In the genomic region with DNA sequence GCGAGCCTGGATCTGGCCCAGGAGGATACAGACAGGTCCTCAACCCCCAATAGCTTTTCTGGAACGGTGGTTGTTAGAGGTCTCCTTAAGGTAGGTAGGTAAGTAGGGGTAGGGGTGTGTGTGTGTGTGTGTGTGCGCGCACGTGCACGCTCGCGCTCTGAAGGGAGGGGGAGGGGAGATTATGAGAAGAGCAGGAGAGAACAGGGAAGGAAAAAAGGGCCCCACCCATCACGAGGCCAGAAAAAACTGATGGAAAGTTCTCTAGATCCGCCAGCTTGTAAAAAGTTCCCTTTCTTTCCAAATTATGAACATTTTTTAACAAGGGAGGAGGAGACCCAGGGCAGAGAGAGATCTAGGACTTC, we compare ENCODE assay signal across 8 mouse cellular contexts. TPM values are rescaled to one million over a fixed set of nuclear protein-coding genes. Genes with fewer than 3 reads are reported as not detected.
DNase-seq lines count a peak whose midpoint lies in the region; ATAC-seq and TF ChIP-seq lines count a peak whose summit lies in the region.

No protein-coding gene starts in this region.

- peak overlapping the region; percentile 83 for H3K27ac ChIP-seq in forebrain, embryonic 16.5 days (ENCODE audit: low read length)
- H3K27ac ChIP-seq in limb, embryonic 12.5 days: peak overlapping the region; percentile 100
- H3K27ac ChIP-seq in stomach, postnatal 0 days (replicated peaks): peak overlapping the region; percentile 88

- no peak for TF ChIP-seq CTCF in stomach, postnatal 0 days (IDR thresholded peaks at IDR 0.05; ENCODE audit: low read depth)

- H3K4me2 ChIP-seq in forebrain, embryonic 16.5 days (ENCODE audit: low read length): peak overlapping the region; percentile 23
- peak overlapping the region; percentile 54 for H3K4me2 ChIP-seq in limb, embryonic 12.5 days
- H3K4me2 ChIP-seq in stomach, postnatal 0 days (replicated peaks; ENCODE audit: low read depth): peak overlapping the region; percentile 45

- WGBS in forebrain, embryonic 16.5 days: 5% methylated on average over 10 of the region's 10 CpGs
- 1% methylated on average over 10 of the region's 10 CpGs for WGBS in limb, embryonic 12.5 days
- 21% methylated on average over 10 of the region's 10 CpGs for WGBS in stomach, postnatal 0 days

- peak; percentile 54 for TF ChIP-seq EP300 in stomach, postnatal 0 days (optimal IDR thresholded peaks at IDR 0.05)

- ATAC-seq in forebrain, embryonic 16.5 days: no peak; the same call in 1 of the 2 replicates
- peak; percentile 53 for ATAC-seq in limb, embryonic 12.5 days (ENCODE audit: insufficient number of reproducible peaks, insufficient read depth, low FRiP score, low TSS enrichment, low read depth)
- ATAC-seq in stomach, postnatal 0 days (ENCODE audit: low FRiP score, low TSS enrichment): peak; percentile 3; the same call in 1 of the 2 replicates

- no peak overlapping the region for H3K4me3 ChIP-seq in forebrain, embryonic 16.5 days (replicated peaks; ENCODE audit: low read length)
- H3K4me3 ChIP-seq in limb, embryonic 12.5 days (replicated peaks): peak overlapping the region; percentile 19; the same call in 1 of the 2 replicates
- no peak overlapping the region for H3K4me3 ChIP-seq in stomach, postnatal 0 days (ENCODE audit: low read depth, low read length)

- peak; percentile 58 for DNase-seq in lung, postnatal 10 days
- DNase-seq in lung, adult 18-20 months: no peak
- DNase-seq in stomach, postnatal 0 days (ENCODE audit: low spot score): no peak
- no peak for DNase-seq in frontal cortex, postnatal 14 days (ENCODE audit: low spot score in 2 of 2)
- no peak for DNase-seq in thymus, postnatal 36 days
- no peak for DNase-seq in left cerebral cortex, postnatal 14 days (ENCODE audit: low spot score in 2 of 2)

- no peaks in the 10 kb centered on the region for H3K36me3 ChIP-seq in forebrain, embryonic 16.5 days (ENCODE audit: control insufficient read depth, insufficient read depth)
- 0 out of 2 replicates have a peak, but pooled peaks cover 4% of the 10 kb centered on the region for H3K36me3 ChIP-seq in limb, embryonic 12.5 days
- H3K36me3 ChIP-seq in stomach, postnatal 0 days (ENCODE audit: control insufficient read depth, insufficient read depth, low read length): no peaks in the 10 kb centered on the region

- peaks cover 93% of the 10 kb centered on the region for H3K4me1 ChIP-seq in forebrain, embryonic 16.5 days (replicated peaks; ENCODE audit: control insufficient read depth, insufficient read depth, low read length)
- H3K4me1 ChIP-seq in limb, embryonic 12.5 days (replicated peaks): peaks cover 98% of the 10 kb centered on the region
- peaks cover 32% of the 10 kb centered on the region for H3K4me1 ChIP-seq in stomach, postnatal 0 days (replicated peaks; ENCODE audit: control insufficient read depth, insufficient read depth)

- H3K9me3 ChIP-seq in forebrain, embryonic 16.5 days (ENCODE audit: control insufficient read depth, low read length): no peaks in the 10 kb centered on the region
- H3K9me3 ChIP-seq in limb, embryonic 12.5 days: no peaks in the 10 kb centered on the region
- no peaks in the 10 kb centered on the region for H3K9me3 ChIP-seq in stomach, postnatal 0 days (ENCODE audit: control insufficient read depth, low read length)

- no peaks in the 10 kb centered on the region for H3K27me3 ChIP-seq in forebrain, embryonic 16.5 days (replicated peaks; ENCODE audit: control insufficient read depth, insufficient read depth, low read length)
- H3K27me3 ChIP-seq in limb, embryonic 12.5 days: peaks cover 38% of the 10 kb centered on the region
- no peaks in the 10 kb centered on the region for H3K27me3 ChIP-seq in stomach, postnatal 0 days (ENCODE audit: control insufficient read depth, insufficient read depth, low read length)

- peak overlapping the region; percentile 24; the same call in 1 of the 2 replicates for H3K9ac ChIP-seq in forebrain, embryonic 16.5 days (replicated peaks; ENCODE audit: low read depth, low read length)
- peak overlapping the region; percentile 37; the same call in 1 of the 2 replicates for H3K9ac ChIP-seq in limb, embryonic 12.5 days (replicated peaks)
- no peak overlapping the region for H3K9ac ChIP-seq in stomach, postnatal 0 days (ENCODE audit: low read length)

- intact Hi-C loops in left cerebral cortex, postnatal 14 days (cut with DNase I): no loop called here

RNA-seq across cellular contexts. Expression of a gene that starts 20.2 kb away (rescaled TPM):
- 2.0 and 2.2 TPM in 2 replicates for polyA plus RNA-seq in forebrain, embryonic 16.5 days (2015; fragmentation: Nextera tagmentation; extraction: Ambion mirVana)
- 9.7 and 11.8 TPM in 2 replicates for polyA plus RNA-seq in limb, embryonic 12.5 days (2016; fragmentation: Nextera tagmentation; extraction: Ambion mirVana)
- 1.7 and 2.0 TPM in 2 replicates for polyA plus RNA-seq in stomach, postnatal 0 days (2015; fragmentation: Nextera tagmentation; extraction: Ambion mirVana)
- total RNA-seq in left cerebral cortex, postnatal 14 days (2021): not detected

RNA-seq across cellular contexts. Expression of a gene that starts 41.8 kb away (rescaled TPM):
- 2.6 and 2.9 TPM in 2 replicates for polyA plus RNA-seq in forebrain, embryonic 16.5 days (2015; fragmentation: Nextera tagmentation; extraction: Ambion mirVana)
- 3.7 and 4.7 TPM in 2 replicates for polyA plus RNA-seq in limb, embryonic 12.5 days (2016; fragmentation: Nextera tagmentation; extraction: Ambion mirVana)
- 4.0 and 4.3 TPM in 2 replicates for polyA plus RNA-seq in stomach, postnatal 0 days (2015; fragmentation: Nextera tagmentation; extraction: Ambion mirVana)
- total RNA-seq in left cerebral cortex, postnatal 14 days (2021): 1 to 10 TPM; 2.7 to 4.3 TPM

RNA-seq across cellular contexts. Expression of a gene that starts 55.4 kb away (rescaled TPM):
- polyA plus RNA-seq in forebrain, embryonic 16.5 days (2015; fragmentation: Nextera tagmentation; extraction: Ambion mirVana): 15.5 and 15.7 TPM in 2 replicates
- 16.9 and 21.4 TPM in 2 replicates for polyA plus RNA-seq in limb, embryonic 12.5 days (2016; fragmentation: Nextera tagmentation; extraction: Ambion mirVana)
- 6.8 and 8.3 TPM in 2 replicates for polyA plus RNA-seq in stomach, postnatal 0 days (2015; fragmentation: Nextera tagmentation; extraction: Ambion mirVana)
- total RNA-seq in left cerebral cortex, postnatal 14 days (2021): 10 to 100 TPM; 90.2 to 91.9 TPM

RNA-seq across cellular contexts. Expression of a gene that starts 56.9 kb away (rescaled TPM):
- polyA plus RNA-seq in forebrain, embryonic 16.5 days (2015; fragmentation: Nextera tagmentation; extraction: Ambion mirVana): 63.4 and 73.3 TPM in 2 replicates
- 63.4 and 66.9 TPM in 2 replicates for polyA plus RNA-seq in limb, embryonic 12.5 days (2016; fragmentation: Nextera tagmentation; extraction: Ambion mirVana)
- polyA plus RNA-seq in stomach, postnatal 0 days (2015; fragmentation: Nextera tagmentation; extraction: Ambion mirVana): 45.1 and 49.9 TPM in 2 replicates
- 10 to 100 TPM; 89.3 to 96.7 TPM for total RNA-seq in left cerebral cortex, postnatal 14 days (2021)

RNA-seq across cellular contexts. Expression of a gene that starts 57.1 kb away (rescaled TPM):
- polyA plus RNA-seq in forebrain, embryonic 16.5 days (2015; fragmentation: Nextera tagmentation; extraction: Ambion mirVana): 440 and 546 TPM in 2 replicates
- 14.5 and 18.1 TPM in 2 replicates for polyA plus RNA-seq in limb, embryonic 12.5 days (2016; fragmentation: Nextera tagmentation; extraction: Ambion mirVana)
- 36.5 and 36.6 TPM in 2 replicates for polyA plus RNA-seq in stomach, postnatal 0 days (2015; fragmentation: Nextera tagmentation; extraction: Ambion mirVana)
- total RNA-seq in left cerebral cortex, postnatal 14 days (2021): 100 to 1,000 TPM; 402 to 429 TPM
